Comparison of ENCODE assay signal across 23 mouse cellular contexts in the genomic region with DNA sequence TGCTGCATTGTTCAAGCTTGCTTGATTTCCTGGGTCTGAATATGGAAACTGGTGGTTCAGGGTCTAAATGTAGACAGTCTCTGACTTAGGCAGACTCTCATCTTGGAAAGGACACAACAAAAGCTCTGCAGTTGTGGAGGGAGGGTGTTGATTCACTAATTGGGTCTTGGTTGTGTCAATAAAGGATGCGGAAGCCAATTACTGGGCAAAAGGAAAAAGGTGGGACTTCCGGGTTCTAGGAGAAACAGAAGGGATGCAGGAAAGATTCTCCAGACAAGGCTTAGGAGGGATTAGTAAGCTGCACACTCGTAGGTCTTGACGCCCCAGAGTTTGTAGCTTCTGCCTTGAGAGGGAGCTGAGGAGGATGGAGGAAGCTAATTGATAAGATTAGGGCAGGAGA. TPM values are rescaled to one million over a fixed set of nuclear protein-coding genes. Genes with fewer than 3 reads are reported as not detected.
DNase-seq lines count a peak whose midpoint lies in the region; ATAC-seq and TF ChIP-seq lines count a peak whose summit lies in the region.
"Had no signal": no experiment of that assay in that cellular context is flagged by ENCODE, and none has a peak within 500 bp of the region (broad histone marks: within the 10 kb centered on the region; RNA-seq: fewer than 3 reads in every experiment).

No protein-coding gene starts in this region.

- no peaks in the 10 kb centered on the region for H3K27me3 ChIP-seq in midbrain, postnatal 0 days (ENCODE audit: insufficient read depth, low read length)
- no peaks in the 10 kb centered on the region for H3K27me3 ChIP-seq in midbrain, embryonic 10.5 days (ENCODE audit: low read depth, poor library complexity, severe bottlenecking)
- H3K27me3 ChIP-seq: heart, embryonic 12.5 days; liver, embryonic 13.5 days; midbrain, embryonic 12.5 days had no signal

- 68% methylated on average over 4 of the region's 4 CpGs for WGBS in midbrain, postnatal 0 days
- WGBS in midbrain, embryonic 10.5 days = 59% methylated on average over 4 of the region's 4 CpGs

- no peak overlapping the region for H3K4me2 ChIP-seq in midbrain, postnatal 0 days (ENCODE audit: low read depth, low read length, poor library complexity, severe bottlenecking)
- H3K4me2 ChIP-seq: heart, embryonic 12.5 days; liver, embryonic 13.5 days; midbrain, embryonic 12.5 days had no signal

- DNase-seq in cerebellum, postnatal 10 days = peak; percentile 41 to 46
- peak; percentile 11 for DNase-seq in layer of hippocampus, adult 11-12 months (ENCODE audit: low spot score)
- no peak for DNase-seq in layer of hippocampus, postnatal 36 days
- DNase-seq in midbrain, postnatal 0 days (ENCODE audit: low spot score) = peak; percentile 26
- DNase-seq in midbrain, embryonic 10.5 days (ENCODE audit: low spot score) = no peak
- peak; percentile 43 for DNase-seq in retina, postnatal 7 days (ENCODE audit: low read depth, low spot score)
- no peak for DNase-seq in neural tube, embryonic 10.5 days (ENCODE audit: extremely low spot score, low spot score)
- DNase-seq: adrenal gland, adult 2 months; gastrocnemius, postnatal 14 days; kidney, adult 9 months; liver, embryonic 13.5 days; lung, postnatal 4 days; thymus, adult 2 months had no signal

- no peaks in the 10 kb centered on the region for H3K4me1 ChIP-seq in midbrain, postnatal 0 days (ENCODE audit: insufficient read depth, low read length)
- H3K4me1 ChIP-seq in midbrain, embryonic 10.5 days = no peaks in the 10 kb centered on the region
- H3K4me1 ChIP-seq: heart, embryonic 12.5 days; liver, embryonic 13.5 days; midbrain, embryonic 12.5 days had no signal

- no peaks in the 10 kb centered on the region for H3K36me3 ChIP-seq in midbrain, postnatal 0 days (ENCODE audit: insufficient read depth, low read length)
- H3K36me3 ChIP-seq in midbrain, embryonic 10.5 days = no peaks in the 10 kb centered on the region
- H3K36me3 ChIP-seq: heart, embryonic 12.5 days; liver, embryonic 13.5 days; midbrain, embryonic 12.5 days had no signal

- no peak for ATAC-seq in cerebellum, adult (ENCODE audit: insufficient number of reproducible peaks, low FRiP score, low TSS enrichment)
- ATAC-seq in midbrain, postnatal 0 days (ENCODE audit: low FRiP score) = no peak
- ATAC-seq: inflammation-experienced regulatory T-cells, adult 6 months had no signal

- H3K9me3 ChIP-seq in midbrain, postnatal 0 days (ENCODE audit: low read length) = no peaks in the 10 kb centered on the region
- H3K9me3 ChIP-seq in midbrain, embryonic 10.5 days (replicated peaks) = no peaks in the 10 kb centered on the region
- H3K9me3 ChIP-seq: heart, embryonic 12.5 days; liver, embryonic 13.5 days; midbrain, embryonic 12.5 days had no signal

- H3K27ac ChIP-seq in midbrain, postnatal 0 days (ENCODE audit: low read depth, low read length) = no peak overlapping the region
- H3K27ac ChIP-seq in midbrain, embryonic 10.5 days (replicated peaks) = no peak overlapping the region
- H3K27ac ChIP-seq: liver, embryonic 13.5 days; midbrain, embryonic 12.5 days had no signal

- no peak overlapping the region for H3K4me3 ChIP-seq in midbrain, postnatal 0 days (ENCODE audit: low read depth, low read length)
- H3K4me3 ChIP-seq in midbrain, embryonic 10.5 days = no peak overlapping the region
- H3K4me3 ChIP-seq: heart, embryonic 12.5 days; liver, embryonic 13.5 days; midbrain, embryonic 12.5 days had no signal

- TF ChIP-seq CTCF in midbrain, postnatal 0 days (IDR thresholded peaks at IDR 0.05) = no peak

- H3K9ac ChIP-seq in midbrain, postnatal 0 days (replicated peaks; ENCODE audit: low read length, poor library complexity, severe bottlenecking) = no peak overlapping the region
- H3K9ac ChIP-seq: heart, embryonic 12.5 days; liver, embryonic 13.5 days; midbrain, embryonic 12.5 days had no signal

RNA-seq across cellular contexts. Expression of gene Ccdc175, which starts 26.4 kb away (rescaled TPM):
- not detected for total RNA-seq in layer of hippocampus, postnatal 36 days (2021)
- not detected in 2 replicates for total RNA-seq in midbrain, postnatal 0 days (2014; rRNA removed)
- 0.06 and 0.07 TPM in 2 replicates for polyA plus RNA-seq in midbrain, postnatal 0 days (2015; fragmentation: Nextera tagmentation; extraction: Ambion mirVana)
- not detected in 2 replicates for polyA plus RNA-seq in midbrain, embryonic 10.5 days (2016; fragmentation: Nextera tagmentation; extraction: Ambion mirVana)
- total RNA-seq: adrenal gland, adult 2 months; gastrocnemius, postnatal 14 days; hematopoietic stem cell, adult 5-6 weeks had no signal
- polyA plus RNA-seq: adrenal gland, adult 2 months; cerebellum, adult 2 months; heart, embryonic 12.5 days; large intestine, adult 2 months; limb, embryonic 11.5 days; liver, embryonic 13.5 days; midbrain, embryonic 12.5 days; small intestine, adult 2 months; stomach, embryonic 14.5 days; thymus, adult 2 months had no signal

Comparison
In these comparisons a context has a peak if more than half of its experiments do, and no peak if none do; other contexts are left out.
1. DNase-seq: peak in cerebellum, postnatal 10 days (2 of 2), layer of hippocampus, adult 11-12 months (single experiment), midbrain, postnatal 0 days (single experiment) and retina, postnatal 7 days (single experiment); none in layer of hippocampus, postnatal 36 days (0 of 2), midbrain, embryonic 10.5 days (single experiment) and neural tube, embryonic 10.5 days (single experiment).